24 mouse cellular contexts compared by ENCODE assay signal in the genomic region with DNA sequence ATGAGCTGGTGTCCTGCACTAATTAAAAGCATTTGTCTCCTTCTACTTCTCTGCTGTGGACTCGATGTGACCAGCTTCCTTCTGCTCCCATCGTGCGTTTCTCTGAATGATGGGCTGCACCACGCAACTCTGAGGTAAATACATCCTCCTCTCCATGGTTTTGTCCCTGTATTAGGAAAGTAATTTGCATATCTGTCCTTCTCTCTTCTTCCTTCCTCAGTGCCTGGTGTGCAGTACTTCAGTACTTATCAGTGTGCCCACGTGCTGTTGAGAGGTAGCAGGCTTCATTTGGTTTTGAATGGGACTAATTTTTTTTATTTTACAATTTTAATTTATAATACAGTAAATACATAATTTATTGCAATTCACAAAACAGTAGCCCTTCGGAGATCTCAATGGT. TPM values are rescaled to one million over a fixed set of nuclear protein-coding genes. Genes with fewer than 3 reads are reported as not detected.
DNase-seq lines count a peak whose midpoint lies in the region; ATAC-seq lines count a peak whose summit lies in the region.
"Had no signal": no experiment of that assay in that cellular context is flagged by ENCODE, and none has a peak within 500 bp of the region (broad histone marks: within the 10 kb centered on the region; RNA-seq: fewer than 3 reads in every experiment).

No protein-coding gene starts in this region.

- ATAC-seq in megakaryocyte, adult 5-6 weeks (ENCODE audit: poor library complexity, severe bottlenecking) = no peak
- ATAC-seq in granulocyte monocyte progenitor cell, adult 5-6 weeks (replicated peaks; ENCODE audit: poor library complexity, severe bottlenecking) = peak; percentile 33
- ATAC-seq in megakaryocyte-erythroid progenitor cell, adult 5-6 weeks (replicated peaks; ENCODE audit: low FRiP score, low TSS enrichment, poor library complexity, severe bottlenecking) = peak; percentile 52; the same call in 1 of the 2 replicates
- ATAC-seq: CD4-positive, CD25-positive, alpha-beta regulatory T cell, adult 4 months; forebrain, embryonic 13.5 days; forebrain, embryonic 15.5 days; forebrain, postnatal 0 days had no signal

- peak overlapping the region; percentile 46 for H3K4me3 ChIP-seq in megakaryocyte, embryonic 14.5 days (replicated peaks)
- H3K4me3 ChIP-seq: embryonic facial prominence, embryonic 10.5 days; embryonic facial prominence, embryonic 12.5 days; forebrain, embryonic 13.5 days; forebrain, embryonic 15.5 days had no signal

- no peak for DNase-seq in frontal cortex, postnatal 36 days (ENCODE audit: low spot score in 2 of 2)
- DNase-seq in frontal cortex, postnatal 14 days (ENCODE audit: low spot score in 2 of 2) = no peak
- DNase-seq: adrenal gland, adult 2 months; adrenal gland, postnatal 10 days; adrenal gland, postnatal 25 days; B cell, adult 2 months; cerebellum, adult 11 months; cerebellum, adult 18-20 months; cerebellum, adult 8-10 months; cerebellum, adult 9-11 months; cerebellum, postnatal 14 days; cerebellum, postnatal 36 days; forebrain, postnatal 0 days had no signal

- H3K9me3 ChIP-seq in megakaryocyte, embryonic 14.5 days = peaks cover 4% of the 10 kb centered on the region; the same call in 1 of the 2 replicates
- H3K9me3 ChIP-seq: embryonic facial prominence, embryonic 10.5 days; embryonic facial prominence, embryonic 12.5 days; forebrain, embryonic 13.5 days; forebrain, embryonic 15.5 days; G1E had no signal

- H3K27me3 ChIP-seq in megakaryocyte, embryonic 14.5 days (replicated peaks) = no peaks in the 10 kb centered on the region
- H3K27me3 ChIP-seq: CH12.LX; embryonic facial prominence, embryonic 12.5 days; forebrain, embryonic 13.5 days; forebrain, embryonic 15.5 days had no signal

- peaks cover 62% of the 10 kb centered on the region for H3K4me1 ChIP-seq in megakaryocyte, embryonic 14.5 days
- H3K4me1 ChIP-seq: embryonic facial prominence, embryonic 12.5 days; forebrain, embryonic 13.5 days; forebrain, embryonic 15.5 days had no signal

- H3K36me3 ChIP-seq in megakaryocyte, embryonic 14.5 days (replicated peaks; ENCODE audit: low read length) = peaks cover 3% of the 10 kb centered on the region
- H3K36me3 ChIP-seq: embryonic facial prominence, embryonic 10.5 days; embryonic facial prominence, embryonic 12.5 days; forebrain, embryonic 15.5 days; G1E had no signal

RNA-seq across cellular contexts. Expression of a gene that starts 33.4 kb away (rescaled TPM):
- polyA plus RNA-seq in megakaryocyte, embryonic 14.5 days (2012; ENCODE audit: insufficient read depth, low replicate concordance) = 0.51 and 0.68 TPM in 2 replicates
- total RNA-seq in megakaryocyte, adult 5-6 weeks (2015) = 5.2 and 7.4 TPM in 2 replicates
- total RNA-seq in megakaryocyte, adult 5-6 weeks (2017) = 3.8 and 6.7 TPM in 2 replicates
- total RNA-seq in granulocyte monocyte progenitor cell, adult 5-6 weeks (2014; fragmentation: Nextera tagmentation) = 6.8 and 7.4 TPM in 2 replicates
- total RNA-seq in granulocyte monocyte progenitor cell, adult 5-6 weeks (2017) = 2.7 and 3.8 TPM in 2 replicates
- 2.5 TPM in 1 of 2 replicates, not detected in the other for total RNA-seq in megakaryocyte-erythroid progenitor cell, adult 5-6 weeks (2014; fragmentation: Nextera tagmentation)
- total RNA-seq in megakaryocyte-erythroid progenitor cell, adult 5-6 weeks (2017) = not detected in 2 replicates
- total RNA-seq: CH12.LX had no signal
- polyA plus RNA-seq: G1E had no signal
